Mouse (Mus musculus) fat pad, adult 2 months (tissue): Measurements from ENCODE around the gene Ppp4r3b.

ENCODE experiments used
- DNase-seq: peaks from one replicate; pipeline ENCODE4 v3.0.0-alpha.2; 2011; ENCODE audit warnings: low read depth, low spot score; ENCODE audit errors: extremely low read depth

Gene Ppp4r3b

GRCm38 (mm10) chr11:29172563-29173124, at the start of gene Ppp4r3b:
Gene Ppp4r3b, plus strand, starts transcription at chr11:29172890.
- peak; percentile 76 for DNase-seq

GRCm38 (mm10) chr11:29129862-29130384, 42.8 kb upstream of the Ppp4r3b start:
- no peak for DNase-seq

GRCm38 (mm10) chr11:29130385-29131355, 42.0 kb upstream of the Ppp4r3b start, which contains the start of gene Pnpt1:
Gene Pnpt1, plus strand, starts transcription at chr11:29130744.
- peak; percentile 25 for DNase-seq

DNA sequence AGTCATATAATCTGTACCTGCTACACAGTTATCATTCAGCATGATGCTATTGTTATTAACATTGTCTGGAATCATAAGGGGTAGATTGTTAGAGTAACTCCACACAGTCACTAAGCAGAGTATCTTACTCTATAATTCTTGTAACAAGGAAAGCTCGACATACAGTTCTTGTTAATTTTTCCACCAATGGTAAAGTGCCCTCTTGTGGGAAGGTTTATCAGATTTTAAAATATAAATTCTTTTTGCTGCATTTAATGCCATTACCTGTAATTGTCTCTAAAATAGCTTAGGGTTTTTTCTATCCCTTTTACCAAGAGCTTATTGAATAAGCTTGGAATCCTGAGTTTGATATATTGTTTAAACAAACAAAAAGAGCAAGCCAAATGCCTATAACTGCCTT, 32.0 kb upstream of the Ppp4r3b start:
- DNase-seq: no peak

- DNase-seq: no peak
Observed at GRCm38 (mm10) chr11:29148901-29149300, 23.8 kb upstream of the Ppp4r3b start.

DNA sequence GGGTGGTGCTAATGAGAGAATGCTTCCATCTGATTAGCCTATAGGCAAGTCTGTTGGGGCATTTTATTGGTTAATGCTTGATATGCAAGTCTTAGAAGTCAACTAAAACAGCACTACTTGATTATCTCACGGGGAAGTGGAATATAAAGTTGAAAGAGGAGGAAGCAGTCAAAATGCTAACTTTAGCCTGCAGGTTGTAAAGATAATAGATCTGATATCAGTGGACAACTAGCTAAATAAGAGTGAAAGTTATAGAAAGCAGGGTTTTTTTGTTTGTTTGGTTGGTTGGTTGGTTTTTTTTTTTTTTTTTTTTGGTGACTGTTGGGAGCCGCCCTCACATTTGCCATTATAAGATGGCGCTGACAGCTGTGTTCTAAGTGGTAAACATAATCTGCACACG, 9.1 kb upstream of the Ppp4r3b start:
- no peak for DNase-seq

GRCm38 (mm10) chr11:29171959-29172391, 715 bp upstream of the Ppp4r3b start:
- no peak for DNase-seq

GRCm38 (mm10) chr11:29173125-29173631, 488 bp downstream of the Ppp4r3b start:
- no peak for DNase-seq

DNA sequence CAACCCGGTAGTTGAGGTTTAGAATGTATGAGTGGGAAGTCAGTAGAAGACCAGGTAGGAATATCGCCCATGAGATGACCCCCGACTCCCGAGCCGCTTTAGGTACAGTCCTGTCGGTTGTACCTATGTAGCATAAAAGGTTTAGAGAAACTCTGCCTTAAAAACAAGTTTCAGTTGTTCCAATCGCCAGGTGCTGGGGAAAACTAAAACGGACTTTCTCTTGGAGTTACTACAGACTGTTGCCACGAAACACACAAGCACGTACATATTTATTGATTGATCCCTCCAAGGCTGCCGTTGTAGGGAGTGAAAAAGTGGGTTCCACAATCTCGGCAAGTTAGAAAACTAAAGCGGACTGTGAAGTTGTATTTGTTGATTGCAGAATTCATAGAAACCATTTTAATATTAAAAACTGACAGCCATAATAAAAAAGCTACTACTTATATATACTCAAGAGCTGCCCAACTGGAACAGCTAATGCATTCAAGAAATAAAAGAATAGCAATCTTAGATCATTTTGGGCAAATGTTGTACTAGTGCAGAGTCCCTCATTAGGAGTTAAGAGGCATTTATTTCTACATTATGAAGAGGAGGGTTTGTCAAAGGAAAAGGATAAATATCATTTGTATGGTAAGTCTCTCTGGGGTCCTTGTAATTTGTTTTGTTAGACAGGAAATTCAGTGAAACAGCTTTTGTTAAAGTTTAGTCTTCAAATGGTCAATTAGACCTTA, 1.2 kb downstream of the Ppp4r3b start:
- no peak for DNase-seq

GRCm38 (mm10) chr11:29179319-29179718, 6.6 kb downstream of the Ppp4r3b start:
- DNase-seq: no peak

DNA sequence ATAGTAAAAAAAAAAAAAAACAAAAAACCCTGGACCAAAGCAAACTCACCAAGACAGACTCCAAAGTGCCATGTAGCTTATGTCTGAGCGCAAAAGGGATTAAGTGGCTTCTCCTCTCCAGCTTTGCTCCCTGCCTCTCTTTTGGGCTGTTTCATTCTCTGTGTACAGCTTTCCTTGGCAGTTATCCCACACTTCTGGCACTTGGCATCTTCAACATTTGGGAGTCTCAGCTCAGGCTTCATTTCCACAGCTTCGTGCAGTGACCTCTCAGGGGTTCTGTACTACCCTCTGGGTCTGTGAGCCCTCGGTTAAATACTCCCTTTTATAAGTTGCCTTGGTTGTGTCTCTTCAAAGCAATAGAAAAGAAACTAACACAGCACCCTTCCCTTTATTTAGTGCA, 8.0 kb downstream of the Ppp4r3b start:
- no peak for DNase-seq

GRCm38 (mm10) chr11:29181751-29182150, 9.1 kb downstream of the Ppp4r3b start:
- DNase-seq: no peak

DNA sequence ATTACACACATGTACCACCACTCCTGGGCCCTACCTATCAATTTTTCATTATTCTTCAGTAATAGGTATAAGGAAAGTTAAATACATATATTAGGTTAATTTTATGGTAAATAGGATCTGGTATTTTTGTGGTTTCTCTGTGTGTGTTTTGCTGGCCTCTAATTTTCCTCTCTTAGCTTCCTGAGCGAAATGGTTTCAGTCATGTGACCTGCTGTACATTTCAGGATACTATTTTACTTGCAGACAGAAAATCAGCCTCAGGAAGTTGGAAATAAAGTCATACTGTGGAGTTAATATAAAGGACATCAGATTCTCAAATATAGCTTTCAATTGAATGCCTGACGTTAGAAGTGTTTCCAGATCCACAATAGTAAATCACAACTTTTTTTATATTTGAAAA, 16.3 kb downstream of the Ppp4r3b start:
- no peak for DNase-seq

GRCm38 (mm10) chr11:29203653-29204052, 31.0 kb downstream of the Ppp4r3b start:
- DNase-seq: no peak

DNA sequence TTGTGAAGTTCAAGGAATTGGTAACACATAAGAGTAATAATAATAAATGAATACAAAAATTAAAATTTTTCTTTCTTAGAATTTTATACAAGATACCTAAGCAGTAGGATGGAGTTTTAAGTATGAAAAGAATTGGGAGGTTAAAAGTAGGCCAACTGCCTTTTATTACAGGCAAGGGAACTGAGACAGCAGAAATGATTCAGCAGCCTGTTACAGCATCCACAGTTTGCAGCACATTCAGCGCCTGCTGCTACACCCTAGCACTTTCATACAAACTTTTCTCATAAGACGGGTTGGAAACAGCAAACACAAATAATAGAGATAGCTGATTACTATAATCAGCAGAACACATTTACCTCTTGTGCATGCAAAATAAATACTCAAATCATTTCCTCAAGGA, 37.1 kb downstream of the Ppp4r3b start:
- no peak for DNase-seq

DNA sequence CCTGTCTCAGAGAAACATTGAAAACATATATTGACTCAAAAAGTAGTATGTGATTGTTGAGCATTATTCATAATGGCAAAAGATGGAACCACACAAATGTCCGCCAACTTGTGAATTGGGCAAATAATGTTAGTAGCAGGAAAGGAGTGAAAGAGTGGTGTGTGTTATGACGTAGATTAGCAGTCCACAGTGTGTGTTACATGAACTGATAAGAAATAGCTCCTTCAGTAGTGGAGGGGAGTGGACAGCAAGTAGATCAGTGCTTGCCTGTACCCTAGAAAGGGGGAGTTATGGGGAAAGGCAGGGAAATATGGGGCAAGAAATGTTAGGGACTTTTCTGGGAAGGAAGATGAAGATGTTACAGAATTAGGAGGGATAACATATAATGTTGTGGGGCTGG, 43.5 kb downstream of the Ppp4r3b start:
- no peak for DNase-seq

DNA sequence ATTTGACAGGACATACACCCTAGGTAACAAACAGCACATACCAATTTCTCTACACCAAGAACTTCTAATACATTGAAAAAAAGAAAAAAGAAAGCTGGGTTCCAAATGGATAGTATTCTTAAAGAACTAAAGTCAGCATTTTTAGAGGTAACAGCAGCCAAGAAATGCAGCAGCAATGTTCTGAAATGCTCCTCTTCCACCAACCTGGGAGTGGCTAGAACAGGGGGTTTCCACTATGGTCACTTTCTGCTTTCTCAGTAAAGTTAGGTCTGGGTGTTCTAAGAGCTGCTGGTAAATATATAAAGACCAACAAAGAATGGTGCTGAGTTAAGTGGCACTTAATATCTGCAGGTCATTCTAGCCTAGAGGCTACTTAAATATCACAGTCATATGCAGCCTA, 46.4 kb downstream of the Ppp4r3b start:
- no peak for DNase-seq

GRCm38 (mm10) chr11:29222310-29222709, 49.6 kb downstream of the Ppp4r3b start:
- DNase-seq: no peak

DNA sequence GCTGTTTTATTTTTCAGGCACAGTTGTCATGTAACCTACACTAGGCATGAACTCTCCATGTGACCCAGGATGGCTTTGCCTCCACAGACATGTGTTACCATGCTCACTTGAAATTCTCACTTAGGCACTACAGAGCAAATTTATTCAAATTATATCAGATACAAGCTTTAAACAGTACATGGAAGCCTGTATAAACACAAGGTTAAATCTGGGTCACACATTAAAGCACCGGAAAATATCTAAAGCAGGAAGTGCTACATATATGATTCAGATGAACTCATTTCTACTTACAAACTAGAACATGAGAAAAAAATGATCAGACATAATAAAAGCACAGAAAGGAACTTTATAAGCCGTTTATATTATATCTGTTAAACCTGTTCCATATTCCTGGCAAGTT, 52.1 kb downstream of the Ppp4r3b start:
- DNase-seq: no peak

DNA sequence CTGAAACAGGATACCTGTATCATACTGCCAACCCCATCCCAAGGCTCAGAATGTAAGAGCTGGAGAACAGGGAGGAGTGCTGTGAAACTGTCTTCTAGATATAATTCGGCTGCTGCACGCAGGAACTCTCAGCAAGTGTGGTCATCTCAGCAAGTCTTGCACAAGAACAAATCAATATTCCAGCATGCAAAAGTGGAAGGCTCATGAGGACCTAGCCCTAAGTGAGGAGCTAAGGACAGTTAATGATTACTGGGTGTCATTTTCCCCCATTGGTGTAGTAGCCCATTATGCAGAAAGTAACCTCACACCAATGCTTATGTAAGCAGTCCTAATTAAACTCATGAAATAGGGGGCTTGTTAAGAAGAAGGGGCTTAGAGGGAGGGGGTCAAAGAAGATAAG, 56.3 kb downstream of the Ppp4r3b start:
- no peak for DNase-seq

GRCm38 (mm10) chr11:29233569-29233968, 60.9 kb downstream of the Ppp4r3b start:
- no peak for DNase-seq
